Mouse (Mus musculus) small intestine, adult 2 months (tissue): Measurements from ENCODE around the gene Hsd11b2. TPM values are rescaled to one million over a fixed set of nuclear protein-coding genes. Genes with fewer than 3 reads are reported as not detected.

ENCODE experiments used
- H3K27ac ChIP-seq: fragments of 200-500 bp; 2 replicates; pipeline ENCODE4 v1.5.1; 2012; ENCODE audit warnings: low read depth, low read length, control low read depth, inconsistent platforms; ENCODE audit not compliant: insufficient read depth
- H3K27me3 ChIP-seq: fragments of 200-500 bp; 2 replicates; pipeline ENCODE4 v1.6.1; 2012; ENCODE audit warnings: mild to moderate bottlenecking, moderate library complexity, low read length, inconsistent platforms; ENCODE audit not compliant: control insufficient read depth, insufficient read depth
- H3K36me3 ChIP-seq: fragments of 200-500 bp; 2 replicates; pipeline ENCODE4 v1.6.1; 2012; ENCODE audit warnings: mild to moderate bottlenecking, low read length, control low read depth, inconsistent platforms; ENCODE audit not compliant: control insufficient read depth, insufficient read depth
- H3K4me1 ChIP-seq: fragments of 200-500 bp; 2 replicates; pipeline ENCODE4 v1.6.1; 2012; ENCODE audit warnings: low read length, inconsistent platforms, mixed read lengths; ENCODE audit not compliant: control insufficient read depth, insufficient read depth, insufficient read length
- H3K4me3 ChIP-seq: fragments of 200-500 bp; 2 replicates; pipeline ENCODE4 v1.5.1; 2012; ENCODE audit warnings: low read depth, mild to moderate bottlenecking, control low read depth, inconsistent platforms, low read length, moderate library complexity
- CTCF ChIP-seq: fragments of 200-500 bp; IDR thresholded peaks from 2 replicates; pipeline ENCODE4 v1.5.1; 2012; ENCODE audit warnings: low read depth, mild to moderate bottlenecking, control low read depth, inconsistent platforms, low read length, moderate library complexity, mixed read lengths; ENCODE audit not compliant: insufficient replicate concordance, insufficient read length; ENCODE audit errors: extremely low read depth
- POLR2A ChIP-seq: fragments of 200-500 bp; IDR thresholded peaks from 2 replicates; pipeline ENCODE4 v1.6.1; 2012; ENCODE audit warnings: low read depth, mild to moderate bottlenecking, control low read depth, inconsistent platforms, low read length, moderate library complexity
- WGBS: fragments of 180-500 bp; shearing (Covaris S2); methylation state at CpG from one replicate; pipeline ENCODE4 v1.1.7; 2018; 5-methylcytosine and 5-hydroxymethylcytosine counted together
- polyA plus RNA-seq: library from polyadenylated mRNA; depleted of rRNA; stranded (reverse); fragments of >200 nt; gene quantifications from 2 replicates; pipeline ENCODE4 v1.2.3, GENCODE M21; 2012

The Hsd11b2 gene
- polyA plus RNA-seq, 1 experiment, result 12.2 TPM

- H3K27me3 ChIP-seq, result no peaks in the 10 kb centered on the region
- WGBS, result 88% methylated on average over 23 of the region's 23 CpGs
- peaks cover 40% of the 10 kb centered on the region for H3K4me1 ChIP-seq
- no peak overlapping the region for H3K27ac ChIP-seq
- H3K4me3 ChIP-seq, result no peak overlapping the region
- TF ChIP-seq POLR2A, result no peak
- no peak for TF ChIP-seq CTCF
- H3K36me3 ChIP-seq, result no peaks in the 10 kb centered on the region
Observed at GRCm38 (mm10) chr8:105472414-105472932, 46.1 kb upstream of the Hsd11b2 start.

- no peak overlapping the region for H3K4me3 ChIP-seq
- H3K4me1 ChIP-seq, result peaks cover 40% of the 10 kb centered on the region
- TF ChIP-seq CTCF (no peak), POLR2A (no peak)
- no peak overlapping the region for H3K27ac ChIP-seq
- no peaks in the 10 kb centered on the region for H3K36me3 ChIP-seq
- H3K27me3 ChIP-seq, result no peaks in the 10 kb centered on the region
- 84% methylated on average over 9 of the region's 9 CpGs for WGBS
Observed at GRCm38 (mm10) chr8:105472983-105473382, 45.6 kb upstream of the Hsd11b2 start.

- H3K27ac ChIP-seq, result peak overlapping the region; percentile 46; the same call in 1 of the 2 replicates
- no peak for TF ChIP-seq POLR2A
- no peak for TF ChIP-seq CTCF
- WGBS, result 19% methylated on average over 17 of the region's 17 CpGs
- H3K36me3 ChIP-seq, result no peaks in the 10 kb centered on the region
- H3K4me1 ChIP-seq, result peaks cover 37% of the 10 kb centered on the region
- no peaks in the 10 kb centered on the region for H3K27me3 ChIP-seq
- H3K4me3 ChIP-seq, result peak overlapping the region; percentile 1; the same call in 1 of the 2 replicates
Observed at GRCm38 (mm10) chr8:105473816-105474606, 44.5 kb upstream of the Hsd11b2 start.

- TF ChIP-seq POLR2A, result no peak
- TF ChIP-seq CTCF, result no peak
- peak overlapping the region; percentile 46 for H3K27ac ChIP-seq
- no peaks in the 10 kb centered on the region for H3K27me3 ChIP-seq
- H3K4me3 ChIP-seq, result peak overlapping the region; percentile 1; the same call in 1 of the 2 replicates
- no peaks in the 10 kb centered on the region for H3K36me3 ChIP-seq
- peaks cover 30% of the 10 kb centered on the region for H3K4me1 ChIP-seq
- 12% methylated on average over 5 of the region's 5 CpGs for WGBS
Observed at GRCm38 (mm10) chr8:105474680-105475079, 43.9 kb upstream of the Hsd11b2 start.

GRCm38 (mm10) chr8:105475254-105475653 is 43.3 kb upstream of the Hsd11b2 start:
- Histone ChIP-seq H3K36me3 (no peaks in the 10 kb centered on the region), H3K4me3 (no peak overlapping the region), H3K4me1 (peaks cover 24% of the 10 kb centered on the region), H3K27ac (peak overlapping the region; percentile 26), H3K27me3 (no peaks in the 10 kb centered on the region)
- TF ChIP-seq POLR2A (no peak), CTCF (no peak)
- 85% methylated on average over 4 of the region's 4 CpGs for WGBS

GRCm38 (mm10) chr8:105475742-105476141 is 42.8 kb upstream of the Hsd11b2 start:
- TF ChIP-seq CTCF (no peak), POLR2A (no peak)
- Histone ChIP-seq H3K27me3 (no peaks in the 10 kb centered on the region), H3K4me3 (no peak overlapping the region), H3K36me3 (no peaks in the 10 kb centered on the region), H3K4me1 (peaks cover 22% of the 10 kb centered on the region), H3K27ac (no peak overlapping the region)
- WGBS, result 89% methylated on average over 8 of the region's 8 CpGs

- H3K27me3 ChIP-seq, result no peaks in the 10 kb centered on the region
- H3K4me1 ChIP-seq, result peaks cover 17% of the 10 kb centered on the region
- H3K27ac ChIP-seq, result no peak overlapping the region
- TF ChIP-seq CTCF (no peak), POLR2A (no peak)
- H3K4me3 ChIP-seq, result no peak overlapping the region
- H3K36me3 ChIP-seq, result no peaks in the 10 kb centered on the region
- WGBS, result 96% methylated on average over 7 of the region's 7 CpGs
Observed at GRCm38 (mm10) chr8:105476161-105476560, 42.4 kb upstream of the Hsd11b2 start.
